Mouse (Mus musculus) lung, postnatal 0 days (tissue): Measurements from ENCODE around the gene Elfn2.

Experiments
- CTCF ChIP-seq: IDR thresholded peaks from 2 replicates; pipeline ENCODE4 v1.5.1; 2016; ENCODE audit warnings: antibody characterized with exemption, mild to moderate bottlenecking
- EP300 ChIP-seq: IDR thresholded peaks from 2 replicates; pipeline ENCODE4 v1.6.1; 2016; ENCODE audit warnings: antibody characterized with exemption, mild to moderate bottlenecking, control low read depth

GRCm38 (mm10) chr15:78698084-78698483 is 20.5 kb downstream of the Elfn2 start:
- TF ChIP-seq CTCF, result no peak
- TF ChIP-seq EP300, result no peak
